Mouse (Mus musculus) G1E (cell line): ENCODE measurements around the gene Ttc22.

ENCODE experiments used
- CTCF ChIP-seq: IDR thresholded peaks from 2 replicates; pipeline ENCODE4 v1.5.1; 2012; ENCODE audit warnings: low read depth, low read length, inconsistent platforms, mixed read lengths
- GATA1 ChIP-seq: IDR thresholded peaks from 2 replicates; pipeline ENCODE4 v1.6.1; 2012; ENCODE audit warnings: borderline replicate concordance, low read length, inconsistent platforms, mixed read lengths
- GATA2 ChIP-seq: IDR thresholded peaks from 2 replicates; pipeline ENCODE4 v1.6.1; 2012; ENCODE audit warnings: low read depth, low read length, inconsistent platforms, borderline replicate concordance
- POLR2AphosphoS5 ChIP-seq: IDR thresholded peaks from 2 replicates; pipeline ENCODE4 v1.6.1; 2012; ENCODE audit warnings: low read depth, low read length, inconsistent platforms; ENCODE audit not compliant: insufficient replicate concordance
- TAL1 ChIP-seq: conservative IDR thresholded peaks from 2 replicates; pipeline ENCODE4 v1.6.1; 2012; ENCODE audit warnings: low read depth, low read length, inconsistent platforms, mixed read lengths

GRCm38 (mm10) chr4:106664697-106665096, 42.5 kb downstream of the Ttc22 start:
- no peak for TF ChIP-seq CTCF
- TF ChIP-seq GATA1 = no peak
- TF ChIP-seq TAL1 = no peak
- no peak for TF ChIP-seq GATA2
- no peak for TF ChIP-seq POLR2AphosphoS5
